Mouse (Mus musculus) right cerebral cortex, postnatal 25 days (tissue): Measurements from ENCODE around the gene Rffl.

Source experiments
- DNase-seq: peaks from one replicate; pipeline ENCODE4 v3.0.0; 2022

Gene Rffl

GRCm38 (mm10) chr11:82870173-82871030, 608 bp downstream of the Rffl start:
- peak; percentile 32 for DNase-seq

GRCm38 (mm10) chr11:82869506-82870172, 1.4 kb downstream of the Rffl start:
- no peak for DNase-seq

GRCm38 (mm10) chr11:82867956-82868355, 3.1 kb downstream of the Rffl start:
- DNase-seq: no peak

GRCm38 (mm10) chr11:82866850-82867564, 4.0 kb downstream of the Rffl start:
- DNase-seq: no peak

GRCm38 (mm10) chr11:82865957-82866356, 5.1 kb downstream of the Rffl start:
- no peak for DNase-seq

GRCm38 (mm10) chr11:82863488-82863931, 7.5 kb downstream of the Rffl start:
- DNase-seq: no peak

DNA sequence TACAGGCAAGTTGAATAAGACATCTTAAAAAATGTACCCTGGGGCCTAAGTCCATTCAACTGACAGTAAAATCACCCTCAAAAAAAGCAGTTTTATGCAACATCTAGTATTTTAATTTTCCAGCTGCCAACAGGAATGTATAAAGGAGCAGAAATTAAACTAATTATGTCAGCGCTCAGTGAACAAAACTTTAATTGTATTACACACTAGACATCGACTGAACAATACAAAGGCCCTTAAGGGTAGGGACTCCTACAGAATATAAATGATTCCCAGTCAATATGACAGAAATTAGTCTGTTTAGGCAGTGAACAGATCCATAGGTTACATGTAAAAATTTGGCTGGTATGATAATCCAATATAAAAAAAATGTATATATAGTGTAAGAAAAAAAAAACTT, 8.0 kb downstream of the Rffl start:
- DNase-seq: no peak

DNA sequence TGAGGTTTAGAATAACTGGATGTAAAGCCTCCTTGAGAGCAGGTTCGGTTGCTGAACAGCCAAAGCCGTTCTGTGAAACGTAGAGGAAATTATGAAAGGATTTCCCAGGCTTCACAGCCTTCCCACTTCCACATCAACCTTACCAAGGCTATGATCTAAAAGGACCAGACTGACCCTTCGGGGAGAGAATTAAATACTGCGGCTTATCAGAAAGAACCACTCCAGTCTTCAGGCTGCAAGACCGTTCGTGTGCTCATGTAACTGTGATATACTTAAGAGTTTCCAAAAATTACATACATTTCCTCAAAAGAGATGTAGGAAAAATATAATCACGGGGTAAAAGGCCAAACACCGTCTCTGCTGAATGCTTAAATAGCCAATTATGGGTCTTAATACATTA, 8.4 kb downstream of the Rffl start:
- no peak for DNase-seq

- DNase-seq: no peak
Measured at GRCm38 (mm10) chr11:82861558-82861957, 9.5 kb downstream of the Rffl start.

DNA sequence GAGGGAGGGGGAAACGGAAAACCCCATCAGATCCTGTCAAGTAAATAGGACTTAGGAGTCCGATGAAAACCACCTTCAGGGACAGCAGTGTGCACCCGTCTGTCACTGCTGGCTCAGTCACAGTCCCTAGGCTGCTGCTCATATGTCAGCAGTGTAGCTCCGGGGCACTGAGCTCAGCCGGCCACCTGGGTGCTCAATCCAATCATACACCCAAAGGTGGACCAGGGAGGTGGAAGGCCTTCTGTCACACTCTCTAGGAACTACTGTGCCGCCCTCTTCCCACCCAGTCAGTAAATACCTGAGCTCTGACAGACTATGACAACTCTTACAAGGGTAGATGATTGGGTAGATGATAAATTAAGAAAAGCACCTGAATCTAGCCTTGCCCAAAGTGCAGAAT, 10.3 kb downstream of the Rffl start:
- no peak for DNase-seq

GRCm38 (mm10) chr11:82857307-82857848, 13.6 kb downstream of the Rffl start:
- DNase-seq: no peak

DNA sequence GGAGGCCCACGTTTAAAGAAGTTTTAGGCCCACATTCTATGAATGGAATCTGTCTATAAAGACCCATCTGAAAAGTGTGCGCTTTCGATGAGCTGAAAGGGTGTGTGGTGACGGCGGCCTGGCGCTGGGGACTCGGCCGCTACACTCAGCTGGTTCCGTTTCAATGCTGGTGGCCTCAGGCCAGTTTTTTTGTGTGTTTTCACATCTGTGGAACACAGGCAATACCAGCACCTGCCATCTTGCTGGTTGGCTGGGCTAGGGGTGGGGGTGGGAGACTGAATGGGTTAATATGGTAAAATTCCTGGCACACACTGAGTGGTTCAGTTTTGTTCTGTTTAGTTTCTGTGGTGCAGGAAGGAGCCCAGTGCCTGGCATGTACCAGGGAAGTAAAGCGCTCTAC, 15.0 kb downstream of the Rffl start:
- no peak for DNase-seq

DNA sequence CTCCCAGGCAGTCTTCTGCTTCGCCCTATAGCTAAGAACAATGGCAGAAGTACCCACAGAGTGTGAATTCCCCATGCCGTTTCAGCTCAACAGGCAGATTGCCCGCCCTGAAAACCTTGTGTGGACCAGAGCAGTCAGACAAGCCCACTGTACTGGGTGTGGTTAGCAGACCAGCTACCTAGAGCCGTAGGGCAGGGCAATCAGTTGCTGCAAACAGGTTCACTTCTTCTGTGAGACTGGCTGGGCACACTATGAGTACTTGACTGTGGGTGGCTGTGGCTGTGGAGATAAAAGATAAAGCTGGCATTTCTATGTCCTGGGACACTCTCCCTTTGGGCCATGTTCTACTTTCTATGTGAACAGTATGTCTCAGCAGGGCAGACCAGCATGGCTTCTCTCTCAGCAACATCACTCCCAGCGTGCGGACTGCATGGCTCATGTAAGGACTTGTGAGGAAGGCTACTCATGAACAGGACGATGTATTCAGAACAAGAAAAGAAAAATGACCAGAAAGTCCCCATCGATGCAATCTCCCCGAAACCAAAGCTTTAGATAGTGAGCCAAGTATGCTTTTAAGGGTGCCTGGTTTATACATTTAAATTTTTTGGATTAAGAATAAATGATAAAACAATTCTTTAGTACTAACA, 15.6 kb downstream of the Rffl start:
- DNase-seq: no peak

DNA sequence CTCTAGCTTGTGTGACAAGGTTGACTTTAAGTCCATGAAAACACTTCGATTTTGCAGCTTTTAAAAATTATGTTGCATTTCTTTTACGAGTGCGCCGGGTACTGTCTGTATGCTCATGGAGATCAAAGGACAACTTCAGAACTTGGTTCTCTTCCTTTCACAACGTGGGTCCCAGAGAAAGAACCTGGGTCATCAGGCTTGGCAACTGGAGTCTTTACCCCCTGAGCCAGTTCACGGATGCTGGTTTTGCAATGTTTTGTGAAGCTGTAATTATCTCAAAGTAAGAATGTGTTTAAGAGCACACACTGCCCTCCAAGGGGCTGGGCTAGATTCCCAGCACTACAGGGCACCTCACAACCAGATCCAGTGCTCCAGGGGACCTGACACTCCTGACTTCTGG, 16.9 kb downstream of the Rffl start:
- DNase-seq: no peak

DNA sequence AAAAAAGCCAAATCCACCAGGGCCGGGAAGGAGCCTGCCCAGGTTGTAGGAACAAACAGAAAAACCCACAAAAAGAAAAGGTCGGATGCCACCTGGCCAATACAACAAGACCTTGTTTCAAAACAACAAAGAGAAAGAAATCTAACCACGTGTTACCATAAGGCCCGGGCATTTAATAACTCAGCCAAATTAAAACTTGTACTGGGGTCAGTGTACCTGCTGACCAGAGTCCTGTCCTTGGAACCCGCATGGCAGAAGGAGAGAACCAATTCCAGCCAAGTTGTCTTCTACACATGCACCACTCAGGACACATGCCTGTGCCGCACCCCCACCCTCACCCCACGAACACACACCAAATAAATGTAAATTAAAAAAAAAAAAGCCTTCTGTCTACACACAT, 18.1 kb downstream of the Rffl start:
- DNase-seq: no peak

GRCm38 (mm10) chr11:82852540-82852939, 18.5 kb downstream of the Rffl start:
- no peak for DNase-seq

- no peak for DNase-seq
Measured at GRCm38 (mm10) chr11:82852115-82852514, 18.9 kb downstream of the Rffl start.

- DNase-seq: no peak
Measured at GRCm38 (mm10) chr11:82850259-82850658, 20.8 kb downstream of the Rffl start.

DNA sequence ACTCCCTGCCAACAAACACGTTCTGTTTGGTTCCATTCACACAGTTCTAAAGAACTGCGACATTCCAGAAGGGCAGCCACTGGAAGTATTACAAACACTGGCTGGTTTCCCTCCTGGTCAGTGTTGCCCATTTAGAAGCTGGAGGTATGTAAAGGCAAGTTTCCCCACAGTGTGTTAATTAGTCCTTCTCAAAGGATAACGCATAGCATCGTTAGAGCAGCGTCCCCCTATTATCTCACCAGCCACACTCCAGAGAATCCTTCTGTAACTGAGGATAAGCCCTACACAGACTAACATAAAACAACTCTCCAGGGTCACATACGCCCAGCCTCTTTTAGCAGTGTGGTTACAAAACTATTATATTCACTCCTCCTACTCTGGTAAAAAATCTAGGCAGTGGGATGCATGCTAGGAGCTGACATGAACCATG, 23.4 kb downstream of the Rffl start:
- DNase-seq: no peak

DNA sequence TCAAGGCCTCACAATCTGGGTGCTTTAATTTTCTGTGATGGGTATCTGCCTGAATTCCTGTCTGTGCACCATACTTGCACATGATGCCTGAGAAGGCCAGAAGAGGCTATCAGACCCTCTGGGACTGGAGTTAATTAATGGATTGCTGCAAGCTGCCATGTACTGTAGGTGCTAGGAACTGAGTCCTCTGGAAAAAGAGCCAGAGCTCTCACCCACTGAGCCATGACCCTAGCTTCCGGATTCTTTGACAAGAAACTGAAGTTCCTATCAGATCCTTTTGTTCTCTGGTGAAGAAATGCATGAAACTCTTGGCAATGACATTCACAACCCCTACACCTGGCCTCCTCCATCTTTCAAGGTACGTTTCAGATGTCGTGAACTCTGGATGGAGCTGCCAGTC, 24.1 kb downstream of the Rffl start:
- DNase-seq: no peak

- no peak for DNase-seq
Measured at GRCm38 (mm10) chr11:82846079-82846436, 25.0 kb downstream of the Rffl start.

DNA sequence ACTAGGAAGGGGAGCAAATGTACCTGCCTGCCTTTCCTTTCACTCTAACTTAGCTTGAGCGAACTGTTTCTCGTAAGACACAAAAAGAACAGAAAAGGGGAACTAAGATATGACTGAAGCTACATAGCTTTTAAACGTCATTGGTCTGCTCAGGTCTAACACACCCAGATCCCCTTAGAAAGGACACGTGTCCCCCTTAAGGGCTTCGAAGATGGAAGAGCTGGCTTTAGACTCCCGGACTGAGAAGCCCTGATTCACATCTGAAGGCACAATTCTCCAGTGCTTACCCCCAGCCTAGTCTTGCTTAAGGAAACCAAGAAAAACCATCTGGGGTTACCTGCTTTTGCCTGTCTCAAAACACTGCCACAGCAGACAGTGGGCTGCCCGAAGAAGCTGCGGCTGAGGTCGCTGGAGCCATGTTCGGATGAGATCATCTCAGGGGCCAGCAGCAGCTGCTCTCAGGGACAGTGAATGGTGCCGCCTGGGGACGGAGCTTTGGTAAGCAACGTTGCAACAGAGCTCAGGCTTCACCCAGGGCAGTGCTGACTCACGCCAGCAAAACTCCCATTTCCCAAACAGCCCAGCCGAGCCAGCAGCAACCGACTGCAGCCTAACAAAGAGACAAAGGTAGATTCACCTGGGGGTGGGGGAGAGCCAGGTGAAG, 25.5 kb downstream of the Rffl start:
- peak; percentile 39 for DNase-seq
